ENCODE assay signal across 32 mouse cellular contexts in genomic region chr3:9491766-9492283, GRCm38 (mm10).
DNase-seq lines count a peak whose midpoint lies in the region; ATAC-seq and TF ChIP-seq lines count a peak whose summit lies in the region.
"Had no signal": no experiment of that assay in that cellular context is flagged by ENCODE, and none has a peak within 500 bp of the region (broad histone marks: within the 10 kb centered on the region; RNA-seq: fewer than 3 reads in every experiment).

No protein-coding gene starts in this region.

- TF ChIP-seq EP300 in lung, postnatal 0 days (IDR thresholded peaks at IDR 0.05): no peak
- no peak for TF ChIP-seq EP300 in ES-Bruce4 (IDR thresholded peaks at IDR 0.05; ENCODE audit: insufficient read depth, low read depth, low read length)

- no peaks in the 10 kb centered on the region for H3K27me3 ChIP-seq in lung, postnatal 0 days (replicated peaks; ENCODE audit: insufficient read depth, low read length)
- no peaks in the 10 kb centered on the region for H3K27me3 ChIP-seq in ES-Bruce4 (ENCODE audit: control insufficient read depth, insufficient read depth, low read length, poor library complexity, severe bottlenecking)
- H3K27me3 ChIP-seq: embryonic facial prominence, embryonic 12.5 days; heart, embryonic 12.5 days; hindbrain, embryonic 13.5 days; kidney, embryonic 15.5 days; limb, embryonic 13.5 days; neural tube, embryonic 13.5 days; Patski had no signal

- no peaks in the 10 kb centered on the region for H3K4me1 ChIP-seq in lung, postnatal 0 days (ENCODE audit: insufficient read depth, low read depth, low read length)
- H3K4me1 ChIP-seq in lung, adult 2 months (ENCODE audit: control insufficient read depth, insufficient read depth, low read length): no peaks in the 10 kb centered on the region; the same call in 1 of the 2 replicates
- peaks cover 2% of the 10 kb centered on the region for H3K4me1 ChIP-seq in ES-Bruce4 (ENCODE audit: control insufficient read depth, insufficient read depth, low read length)
- H3K4me1 ChIP-seq in bone marrow macrophage, adult 2 months (ENCODE audit: control insufficient read depth, insufficient read depth, low read length): peaks cover 3% of the 10 kb centered on the region
- H3K4me1 ChIP-seq: embryonic facial prominence, embryonic 12.5 days; kidney, embryonic 15.5 days; midbrain, embryonic 10.5 days had no signal

- H3K4me2 ChIP-seq in lung, postnatal 0 days (replicated peaks; ENCODE audit: low read depth, low read length): no peak overlapping the region
- H3K4me2 ChIP-seq: embryonic facial prominence, embryonic 12.5 days; heart, embryonic 12.5 days; hindbrain, embryonic 13.5 days; kidney, embryonic 15.5 days; limb, embryonic 13.5 days; liver, embryonic 11.5 days; neural tube, embryonic 13.5 days had no signal

- no peak overlapping the region for H3K9ac ChIP-seq in lung, postnatal 0 days (replicated peaks; ENCODE audit: low read depth)
- no peak overlapping the region for H3K9ac ChIP-seq in ES-Bruce4 (ENCODE audit: low read depth, poor library complexity, severe bottlenecking)
- H3K9ac ChIP-seq: embryonic facial prominence, embryonic 12.5 days; heart, embryonic 12.5 days; hindbrain, embryonic 13.5 days; kidney, embryonic 15.5 days; limb, embryonic 13.5 days; neural tube, embryonic 13.5 days had no signal

- no peak for TF ChIP-seq POLR2A in lung, adult 2 months (IDR thresholded peaks at IDR 0.05; ENCODE audit: borderline replicate concordance, extremely low read depth, low read depth, low read length)
- no peak for TF ChIP-seq POLR2A in ES-Bruce4 (IDR thresholded peaks at IDR 0.05; ENCODE audit: insufficient read depth, low read length)
- no peak for TF ChIP-seq POLR2A in bone marrow macrophage, adult 2 months (IDR thresholded peaks at IDR 0.05; ENCODE audit: borderline replicate concordance, low read depth, low read length)

- H3K4me3 ChIP-seq in lung, postnatal 0 days (ENCODE audit: low read depth, low read length): no peak overlapping the region
- no peak overlapping the region for H3K4me3 ChIP-seq in lung, adult 2 months (replicated peaks; ENCODE audit: extremely low read depth, low read depth, low read length)
- H3K4me3 ChIP-seq in ES-Bruce4 (ENCODE audit: low read depth, low read length): no peak overlapping the region
- H3K4me3 ChIP-seq in bone marrow macrophage, adult 2 months (ENCODE audit: insufficient read depth, low read length): no peak overlapping the region
- H3K4me3 ChIP-seq: embryonic facial prominence, embryonic 12.5 days; heart, adult 2 months; heart, embryonic 12.5 days; hindbrain, embryonic 13.5 days; kidney, embryonic 15.5 days; left cerebral cortex, adult 2 months; limb, embryonic 13.5 days; midbrain, embryonic 10.5 days; neural tube, embryonic 13.5 days had no signal

- no peaks in the 10 kb centered on the region for H3K9me3 ChIP-seq in lung, postnatal 0 days (ENCODE audit: low read length)
- H3K9me3 ChIP-seq in ES-Bruce4 (replicated peaks; ENCODE audit: control insufficient read depth, insufficient read depth, low read length, poor library complexity, severe bottlenecking): no peaks in the 10 kb centered on the region; the same call in 1 of the 2 replicates
- H3K9me3 ChIP-seq: embryonic facial prominence, embryonic 12.5 days; G1E; heart, embryonic 12.5 days; hindbrain, embryonic 13.5 days; kidney, embryonic 15.5 days; limb, embryonic 13.5 days; midbrain, embryonic 10.5 days; neural tube, embryonic 13.5 days had no signal

- peak; percentile 28; the same call in 1 of the 2 replicates for ATAC-seq in lung, postnatal 0 days
- ATAC-seq in megakaryocyte, adult 5-6 weeks (ENCODE audit: poor library complexity, severe bottlenecking): peak; percentile 38
- ATAC-seq: CD4-positive, CD25-positive, alpha-beta regulatory T cell, adult 4 months; forebrain, embryonic 14.5 days; Patski had no signal

- no peak for DNase-seq in lung, postnatal 0 days (ENCODE audit: low spot score)
- DNase-seq in lung, adult 2 months: no peak
- no peak for DNase-seq in kidney, adult 8-10 months
- no peak for DNase-seq in spleen, postnatal 36 days (ENCODE audit: low spot score in 2 of 2)
- no peak for DNase-seq in left cerebral cortex, adult 18-20 months (ENCODE audit: low spot score in 2 of 2)
- DNase-seq: adrenal gland, postnatal 25 days; cerebellum, adult 11-12 months; cerebellum, adult 9-11 months; embryo, embryonic 11 days; gastrocnemius, postnatal 36 days; heart, adult 2 months; heart, postnatal 4 days; kidney, adult 11 months; kidney, postnatal 25 days; lung, postnatal 4 days; right cerebral cortex, postnatal 14 days had no signal

- no peak overlapping the region for H3K27ac ChIP-seq in lung, postnatal 0 days (ENCODE audit: low read length)
- H3K27ac ChIP-seq in ES-Bruce4 (ENCODE audit: insufficient read depth, low read length): 0 out of 2 replicates have a peak overlapping the region, but pooled peaks have one; percentile 19
- H3K27ac ChIP-seq in bone marrow macrophage, adult 2 months (ENCODE audit: insufficient read depth, low read depth, low read length): 0 out of 2 replicates have a peak overlapping the region, but pooled peaks have one; percentile 7
- H3K27ac ChIP-seq: embryonic facial prominence, embryonic 12.5 days; heart, adult 2 months; hindbrain, embryonic 13.5 days; kidney, embryonic 15.5 days; left cerebral cortex, adult 2 months; limb, embryonic 13.5 days; midbrain, embryonic 10.5 days; neural tube, embryonic 13.5 days had no signal

- 92% methylated on average over 4 of the region's 4 CpGs for WGBS in lung, postnatal 0 days
- WGBS in lung, adult 2 months: 90% methylated on average over 4 of the region's 4 CpGs

- H3K36me3 ChIP-seq in lung, postnatal 0 days (ENCODE audit: insufficient read depth, low read length): no peaks in the 10 kb centered on the region
- no peaks in the 10 kb centered on the region for H3K36me3 ChIP-seq in ES-Bruce4 (ENCODE audit: control insufficient read depth, insufficient read depth, low read length, poor library complexity, severe bottlenecking)
- H3K36me3 ChIP-seq: embryonic facial prominence, embryonic 12.5 days; G1E; heart, embryonic 12.5 days; hindbrain, embryonic 13.5 days; kidney, embryonic 15.5 days; limb, embryonic 13.5 days; midbrain, embryonic 10.5 days; neural tube, embryonic 13.5 days had no signal

- TF ChIP-seq CTCF in lung, postnatal 0 days (IDR thresholded peaks at IDR 0.05): no peak
- TF ChIP-seq CTCF in lung, adult 2 months (IDR thresholded peaks at IDR 0.05; ENCODE audit: insufficient read depth, low read length): no peak
- no peak for TF ChIP-seq CTCF in ES-Bruce4 (IDR thresholded peaks at IDR 0.05; ENCODE audit: low read depth, low read length)
- TF ChIP-seq CTCF in bone marrow macrophage, adult 2 months (IDR thresholded peaks at IDR 0.05; ENCODE audit: low read depth, low read length): no peak
